Mouse (Mus musculus) heart, embryonic 15.5 days (tissue): ENCODE measurements around the gene Lrrc39. TPM values are rescaled to one million over a fixed set of nuclear protein-coding genes. Genes with fewer than 3 reads are reported as not detected.

Experiments used
- ATAC-seq: fragments of 200-750 bp; cut with Nextera tagmentation; replicated peaks from 2 replicates; pipeline ENCODE4 v1.8.0; 2017; ENCODE audit warnings: low read depth, moderate TSS enrichment; ENCODE audit not compliant: insufficient number of reproducible peaks, insufficient read depth, low FRiP score
- H3K27ac ChIP-seq: fragments of 300-500 bp; sonication (generic); 2 replicates; pipeline ENCODE4 v1.5.1; 2015; ENCODE audit warnings: mild to moderate bottlenecking, inconsistent platforms
- H3K27me3 ChIP-seq: fragments of 300-500 bp; sonication (generic); 2 replicates; pipeline ENCODE4 v1.6.1; 2015; ENCODE audit warnings: inconsistent platforms
- H3K36me3 ChIP-seq: fragments of 300-500 bp; sonication (generic); 2 replicates; pipeline ENCODE4 v1.6.1; 2015; ENCODE audit warnings: mild to moderate bottlenecking, inconsistent platforms
- H3K4me1 ChIP-seq: fragments of 300-500 bp; sonication (generic); replicated peaks from 2 replicates; pipeline ENCODE4 v1.6.1; 2015; ENCODE audit warnings: inconsistent platforms
- H3K4me2 ChIP-seq: fragments of 300-500 bp; sonication (generic); 2 replicates; pipeline ENCODE4 v1.6.1; 2015; ENCODE audit warnings: inconsistent platforms, mild to moderate bottlenecking, moderate library complexity
- H3K4me3 ChIP-seq: fragments of 300-500 bp; sonication (generic); 2 replicates; pipeline ENCODE4 v1.5.1; 2015; ENCODE audit warnings: mild to moderate bottlenecking, inconsistent platforms
- H3K9ac ChIP-seq: fragments of 300-500 bp; sonication (generic); 2 replicates; pipeline ENCODE4 v1.6.1; 2015; ENCODE audit warnings: mild to moderate bottlenecking, inconsistent platforms
- H3K9me3 ChIP-seq: fragments of 300-500 bp; sonication (generic); replicated peaks from 2 replicates; pipeline ENCODE4 v1.6.1; 2016; ENCODE audit warnings: inconsistent platforms
- WGBS: fragments of 180-500 bp; shearing (Covaris S2); methylation state at CpG from one replicate; pipeline ENCODE4 v1.1.7; 2015; ENCODE audit warnings: mixed read lengths; 5-methylcytosine and 5-hydroxymethylcytosine counted together
- polyA plus RNA-seq: library from polyadenylated mRNA; unstranded; fragments of >200 nt; fragmentation: Nextera tagmentation; extraction: Ambion mirVana; gene quantifications from 2 replicates; pipeline ENCODE4 v1.2.1, GENCODE M21; 2015

Lrrc39 gene
- polyA plus RNA-seq, 1 experiment from 2014 or later = 35.8 TPM

DNA sequence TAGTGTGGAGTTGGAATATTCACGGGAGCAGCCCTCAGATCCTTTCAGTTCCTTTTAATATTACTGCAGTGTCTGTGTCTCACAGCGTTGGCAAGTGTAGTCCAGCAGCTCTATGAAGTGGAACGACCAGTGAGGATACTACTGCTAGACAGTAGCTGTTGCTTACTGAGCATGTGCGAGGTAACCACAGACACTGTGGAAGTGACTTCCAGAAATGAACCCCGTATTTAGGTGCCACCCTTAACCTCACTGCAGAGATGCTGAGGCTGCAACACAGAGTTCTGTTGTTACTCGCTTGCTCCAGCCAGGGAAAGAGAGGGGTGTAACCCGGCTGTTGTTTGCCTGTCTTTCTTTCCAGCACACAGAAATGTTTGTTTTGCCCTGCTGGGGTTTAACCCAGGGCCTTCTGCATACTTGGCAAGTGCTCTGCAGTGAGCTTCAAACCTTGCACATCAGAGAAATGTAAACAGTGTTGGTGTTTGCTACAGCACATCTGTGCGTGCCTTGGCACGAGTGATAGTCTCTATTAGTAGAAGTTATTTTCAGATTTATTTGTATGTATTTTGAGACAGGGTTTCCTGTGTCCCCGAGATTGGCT is 51.6 kb downstream of the Lrrc39 start, which contains the start of gene Trmt13:
Gene Trmt13, minus strand, starts transcription at position 293 of the 598 bp plus-strand sequence.
- no peaks in the 10 kb centered on the region for H3K4me1 ChIP-seq
- peaks cover 47% of the 10 kb centered on the region for H3K36me3 ChIP-seq
- ATAC-seq = no peak

GRCm38 (mm10) chr3:116615318-116616068 is 52.7 kb downstream of the Lrrc39 start:
- Histone ChIP-seq H3K9ac (no peak overlapping the region), H3K27ac (no peak overlapping the region), H3K27me3 (no peaks in the 10 kb centered on the region), H3K4me2 (no peak overlapping the region), H3K36me3 (peaks cover 51% of the 10 kb centered on the region), H3K4me3 (no peak overlapping the region), H3K4me1 (no peaks in the 10 kb centered on the region), H3K9me3 (no peaks in the 10 kb centered on the region)
- 84% methylated on average over 8 of the region's 8 CpGs for WGBS
- no peak for ATAC-seq

More for the DNA sequence above, 51.6 kb downstream of the Lrrc39 start, which contains the start of gene Trmt13:
- H3K27me3 ChIP-seq = no peaks in the 10 kb centered on the region
- H3K4me2 ChIP-seq = no peak within 1 kb of the TSS
- H3K4me3 ChIP-seq = no peak within 1 kb of the TSS
- no peak within 1 kb of the TSS for H3K27ac ChIP-seq
- no peak within 1 kb of the TSS for H3K9ac ChIP-seq
- WGBS = 85% methylated on average over 10 of the region's 10 CpGs
- H3K9me3 ChIP-seq = no peaks in the 10 kb centered on the region

DNA sequence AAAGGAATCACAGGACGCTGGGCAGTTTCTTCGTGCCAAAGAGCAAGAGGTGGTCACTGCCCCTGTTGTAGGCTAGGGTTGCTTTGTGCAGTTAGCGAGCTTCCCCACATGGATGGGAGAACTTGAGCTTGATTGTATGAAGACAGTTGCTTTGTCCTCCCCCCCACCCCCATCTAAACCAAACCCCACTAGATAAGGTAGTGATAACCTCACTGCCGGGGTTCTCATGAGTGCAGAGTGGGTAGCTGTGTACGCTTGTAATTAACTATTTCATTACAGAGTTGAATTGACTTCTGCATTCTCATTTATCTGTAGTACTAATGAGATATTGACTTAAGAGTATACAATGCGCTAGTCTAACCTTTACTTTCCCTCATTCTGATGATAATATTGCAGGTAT is 56.1 kb downstream of the Lrrc39 start:
- Histone ChIP-seq H3K4me2 (no peak overlapping the region), H3K27me3 (no peaks in the 10 kb centered on the region), H3K9ac (no peak overlapping the region), H3K4me3 (no peak overlapping the region), H3K4me1 (no peaks in the 10 kb centered on the region), H3K36me3 (peaks cover 56% of the 10 kb centered on the region), H3K9me3 (no peaks in the 10 kb centered on the region), H3K27ac (no peak overlapping the region)
- no peak for ATAC-seq
- WGBS = 68% methylated on average over 6 of the region's 6 CpGs

- no peaks in the 10 kb centered on the region for H3K4me1 ChIP-seq
- H3K4me3 ChIP-seq = no peak overlapping the region
- H3K27me3 ChIP-seq = no peaks in the 10 kb centered on the region
- H3K9me3 ChIP-seq = no peaks in the 10 kb centered on the region
- no peak overlapping the region for H3K4me2 ChIP-seq
- H3K36me3 ChIP-seq = peaks cover 37% of the 10 kb centered on the region
- H3K27ac ChIP-seq = no peak overlapping the region
- WGBS = 93% methylated on average over 7 of the region's 7 CpGs
- no peak for ATAC-seq
- no peak overlapping the region for H3K9ac ChIP-seq
These were observed 58.0 kb downstream of the Lrrc39 start for GRCm38 (mm10) chr3:116620636-116621370.

DNA sequence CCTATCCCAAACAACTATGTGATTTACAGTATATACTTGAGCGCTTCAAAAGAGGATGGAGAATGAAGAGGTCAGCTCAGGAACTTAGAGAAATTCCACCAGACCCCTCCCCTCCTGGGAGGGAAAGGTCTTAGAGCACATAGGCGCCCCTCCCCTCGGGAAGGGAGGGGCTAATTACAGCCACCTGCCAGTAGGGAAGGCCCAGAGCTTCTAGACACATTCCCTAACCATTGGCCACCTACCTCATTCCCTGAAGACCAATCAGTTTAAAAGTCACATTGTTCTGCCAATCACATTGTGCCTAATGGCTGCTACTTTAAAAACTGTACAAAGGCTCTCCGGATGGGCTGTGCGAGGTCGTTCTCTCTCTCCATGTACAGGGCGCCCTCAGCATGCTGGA is 59.9 kb downstream of the Lrrc39 start:
- Histone ChIP-seq H3K27ac (no peak overlapping the region), H3K36me3 (peaks cover 36% of the 10 kb centered on the region), H3K4me1 (no peaks in the 10 kb centered on the region), H3K4me2 (no peak overlapping the region), H3K27me3 (no peaks in the 10 kb centered on the region), H3K9me3 (no peaks in the 10 kb centered on the region), H3K4me3 (no peak overlapping the region), H3K9ac (no peak overlapping the region)
- 94% methylated on average over 7 of the region's 7 CpGs for WGBS
- ATAC-seq = no peak

GRCm38 (mm10) chr3:116631459-116631858 is 68.7 kb downstream of the Lrrc39 start:
- peaks cover 54% of the 10 kb centered on the region for H3K36me3 ChIP-seq
- H3K4me1 ChIP-seq = 0 out of 2 replicates have a peak, but pooled peaks cover 2% of the 10 kb centered on the region
- 73% methylated on average over 1 of the region's 1 CpGs for WGBS
- H3K9ac ChIP-seq = no peak overlapping the region
- H3K9me3 ChIP-seq = no peaks in the 10 kb centered on the region
- ATAC-seq = no peak
- no peak overlapping the region for H3K4me2 ChIP-seq
- H3K27me3 ChIP-seq = no peaks in the 10 kb centered on the region
- no peak overlapping the region for H3K4me3 ChIP-seq
- no peak overlapping the region for H3K27ac ChIP-seq

Other genes with a start within 250 kb of the Lrrc39 start
- gene Cdc14a, start 138.9 kb upstream of the Lrrc39 start, polyA plus RNA-seq = 3.9 and 5.5 TPM in 2 replicates
- gene Rtca, start 54.8 kb upstream of the Lrrc39 start, polyA plus RNA-seq = 44.1 and 48.6 TPM in 2 replicates
- gene Dbt, start 49.9 kb upstream of the Lrrc39 start, polyA plus RNA-seq = 24.0 and 25.7 TPM in 2 replicates
- 12.6 and 13.4 TPM in 2 replicates for gene Sass6, start 32.0 kb downstream of the Lrrc39 start, polyA plus RNA-seq
- 17.5 and 18.3 TPM in 2 replicates for gene Trmt13, start 51.6 kb downstream of the Lrrc39 start, polyA plus RNA-seq
- 47.8 and 58.5 TPM in 2 replicates for gene Mfsd14a, start 99.7 kb downstream of the Lrrc39 start, polyA plus RNA-seq
- not detected in 2 replicates for gene Gm43191, start 118.3 kb downstream of the Lrrc39 start, polyA plus RNA-seq
- 7.9 and 11.2 TPM in 2 replicates for gene Slc35a3, start 149.9 kb downstream of the Lrrc39 start, polyA plus RNA-seq
- gene Agl, start 245.2 kb downstream of the Lrrc39 start, polyA plus RNA-seq = 120 and 150 TPM in 2 replicates